In the genomic region with DNA sequence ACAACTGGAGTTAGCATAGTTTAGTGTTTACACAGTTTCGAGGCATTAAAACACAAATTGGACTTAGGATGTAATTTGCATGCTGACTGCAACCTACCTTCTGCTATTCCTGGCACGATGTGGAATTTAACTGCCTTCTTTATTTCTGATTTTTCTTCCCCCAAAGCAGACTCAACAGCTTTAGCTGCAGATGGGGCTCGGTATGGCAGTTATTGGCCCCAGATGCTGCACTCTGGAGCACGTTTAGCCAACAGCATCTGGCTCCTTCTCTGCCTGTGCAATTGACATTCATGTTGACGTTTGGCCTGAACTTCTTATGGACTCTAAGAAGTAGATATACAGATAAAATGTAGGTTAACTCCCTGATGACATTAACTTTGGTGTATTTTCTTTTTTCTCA, we compare ENCODE assay signal across 18 mouse cellular contexts.
DNase-seq lines count a peak whose midpoint lies in the region; ATAC-seq lines count a peak whose summit lies in the region.
"Had no signal": no experiment of that assay in that cellular context is flagged by ENCODE, and none has a peak within 500 bp of the region (broad histone marks: within the 10 kb centered on the region; RNA-seq: fewer than 3 reads in every experiment).

No protein-coding gene starts in this region.

- H3K9me3 ChIP-seq in forebrain, embryonic 15.5 days = no peaks in the 10 kb centered on the region
- no peaks in the 10 kb centered on the region for H3K9me3 ChIP-seq in forebrain, embryonic 13.5 days (replicated peaks)
- H3K9me3 ChIP-seq in embryonic facial prominence, embryonic 14.5 days (ENCODE audit: control insufficient read depth, low read length) = no peaks in the 10 kb centered on the region
- no peaks in the 10 kb centered on the region for H3K9me3 ChIP-seq in intestine, embryonic 16.5 days (ENCODE audit: control insufficient read depth, low read length)
- H3K9me3 ChIP-seq: liver, embryonic 13.5 days; megakaryocyte, embryonic 14.5 days had no signal

- H3K4me1 ChIP-seq in forebrain, embryonic 15.5 days = no peaks in the 10 kb centered on the region
- no peaks in the 10 kb centered on the region for H3K4me1 ChIP-seq in forebrain, embryonic 13.5 days
- no peaks in the 10 kb centered on the region for H3K4me1 ChIP-seq in embryonic facial prominence, embryonic 14.5 days (ENCODE audit: control insufficient read depth, insufficient read depth, low read length)
- H3K4me1 ChIP-seq in intestine, embryonic 16.5 days (ENCODE audit: control insufficient read depth, insufficient read depth, low read length) = no peaks in the 10 kb centered on the region
- H3K4me1 ChIP-seq: liver, embryonic 13.5 days; megakaryocyte, embryonic 14.5 days had no signal

- H3K9ac ChIP-seq in forebrain, embryonic 15.5 days (replicated peaks) = no peak overlapping the region
- H3K9ac ChIP-seq in forebrain, embryonic 13.5 days = no peak overlapping the region
- no peak overlapping the region for H3K9ac ChIP-seq in embryonic facial prominence, embryonic 14.5 days (ENCODE audit: low read depth, low read length)
- no peak overlapping the region for H3K9ac ChIP-seq in intestine, embryonic 16.5 days (ENCODE audit: low read depth, low read length)
- H3K9ac ChIP-seq: hindbrain, embryonic 14.5 days; liver, embryonic 13.5 days had no signal

- no peak overlapping the region for H3K27ac ChIP-seq in forebrain, embryonic 15.5 days (replicated peaks)
- H3K27ac ChIP-seq in forebrain, embryonic 13.5 days = no peak overlapping the region
- H3K27ac ChIP-seq in embryonic facial prominence, embryonic 14.5 days (replicated peaks; ENCODE audit: low read depth, low read length) = no peak overlapping the region
- H3K27ac ChIP-seq in intestine, embryonic 16.5 days (ENCODE audit: low read length) = no peak overlapping the region
- H3K27ac ChIP-seq: heart, adult 2 months; hindbrain, embryonic 14.5 days; liver, embryonic 13.5 days had no signal

- H3K4me2 ChIP-seq in forebrain, embryonic 15.5 days (replicated peaks) = no peak overlapping the region
- no peak overlapping the region for H3K4me2 ChIP-seq in forebrain, embryonic 13.5 days
- H3K4me2 ChIP-seq in embryonic facial prominence, embryonic 14.5 days (ENCODE audit: low read depth, low read length) = no peak overlapping the region
- H3K4me2 ChIP-seq in intestine, embryonic 16.5 days (ENCODE audit: low read depth, low read length) = no peak overlapping the region
- H3K4me2 ChIP-seq: hindbrain, embryonic 14.5 days; liver, embryonic 13.5 days had no signal

- H3K4me3 ChIP-seq in forebrain, embryonic 15.5 days = no peak overlapping the region
- H3K4me3 ChIP-seq in forebrain, embryonic 13.5 days = no peak overlapping the region
- H3K4me3 ChIP-seq in embryonic facial prominence, embryonic 14.5 days (ENCODE audit: low read depth, low read length) = no peak overlapping the region
- H3K4me3 ChIP-seq in intestine, embryonic 16.5 days (ENCODE audit: low read length) = no peak overlapping the region
- H3K4me3 ChIP-seq: heart, adult 2 months; liver, embryonic 13.5 days; megakaryocyte, embryonic 14.5 days had no signal

- H3K27me3 ChIP-seq in forebrain, embryonic 15.5 days = no peaks in the 10 kb centered on the region
- no peaks in the 10 kb centered on the region for H3K27me3 ChIP-seq in forebrain, embryonic 13.5 days
- H3K27me3 ChIP-seq in embryonic facial prominence, embryonic 14.5 days (replicated peaks; ENCODE audit: control insufficient read depth, insufficient read depth, low read length) = no peaks in the 10 kb centered on the region
- H3K27me3 ChIP-seq in intestine, embryonic 16.5 days (replicated peaks; ENCODE audit: control insufficient read depth, insufficient read depth, low read length) = no peaks in the 10 kb centered on the region
- H3K27me3 ChIP-seq: liver, embryonic 13.5 days; megakaryocyte, embryonic 14.5 days; Patski had no signal

- peak; percentile 64 for ATAC-seq in forebrain, embryonic 15.5 days (replicated peaks)
- ATAC-seq in forebrain, embryonic 13.5 days = no peak
- ATAC-seq in embryonic facial prominence, embryonic 14.5 days (ENCODE audit: low read depth) = no peak
- ATAC-seq in intestine, embryonic 16.5 days = no peak
- ATAC-seq: lung, postnatal 0 days; Patski had no signal

- DNase-seq in brain, adult 2 months (ENCODE audit: low read depth, low spot score) = peak; percentile 2
- DNase-seq in embryonic facial prominence, embryonic 14.5 days (ENCODE audit: low spot score) = peak; percentile 22
- peak; percentile 37 to 41 for DNase-seq in layer of hippocampus, postnatal 14 days (ENCODE audit: low spot score in 2 of 2)
- DNase-seq in kidney, postnatal 10 days = no peak
- no peak for DNase-seq in cerebellum, postnatal 25 days
- DNase-seq: B cell, adult 2 months; cerebellum, adult 11-12 months; heart, adult 2 months; kidney, adult 2 months; kidney, postnatal 4 days; liver, embryonic 13.5 days had no signal

- H3K36me3 ChIP-seq in forebrain, embryonic 15.5 days = no peaks in the 10 kb centered on the region
- H3K36me3 ChIP-seq in forebrain, embryonic 13.5 days (ENCODE audit: poor library complexity, severe bottlenecking) = no peaks in the 10 kb centered on the region
- no peaks in the 10 kb centered on the region for H3K36me3 ChIP-seq in embryonic facial prominence, embryonic 14.5 days (ENCODE audit: control insufficient read depth, insufficient read depth, low read length)
- H3K36me3 ChIP-seq in intestine, embryonic 16.5 days (ENCODE audit: control insufficient read depth, insufficient read depth, low read length) = no peaks in the 10 kb centered on the region
- H3K36me3 ChIP-seq: liver, embryonic 13.5 days had no signal

- WGBS in forebrain, embryonic 15.5 days = 61% methylated on average over 5 of the region's 5 CpGs
- WGBS in forebrain, embryonic 13.5 days = 76% methylated on average over 5 of the region's 5 CpGs
- WGBS in embryonic facial prominence, embryonic 14.5 days = 27% methylated on average over 5 of the region's 5 CpGs
- WGBS in intestine, embryonic 16.5 days = 57% methylated on average over 5 of the region's 5 CpGs

Comparison
In these comparisons a context has a peak if more than half of its experiments do, and no peak if none do; other contexts are left out.
1. DNase-seq: peak in brain, adult 2 months (single experiment), embryonic facial prominence, embryonic 14.5 days (single experiment) and layer of hippocampus, postnatal 14 days (2 of 2); none in kidney, postnatal 10 days (single experiment) and cerebellum, postnatal 25 days (0 of 2).